Comparison of ENCODE assay signal across 13 mouse cellular contexts in genomic region chr9:121352726-121353125, GRCm38 (mm10). TPM values are rescaled to one million over a fixed set of nuclear protein-coding genes. Genes with fewer than 3 reads are reported as not detected.
DNase-seq lines count a peak whose midpoint lies in the region; ATAC-seq and TF ChIP-seq lines count a peak whose summit lies in the region.
"Had no signal": no experiment of that assay in that cellular context is flagged by ENCODE, and none has a peak within 500 bp of the region (broad histone marks: within the 10 kb centered on the region; RNA-seq: fewer than 3 reads in every experiment).

No protein-coding gene starts in this region.

- H3K36me3 ChIP-seq in heart, embryonic 13.5 days = no peaks in the 10 kb centered on the region
- no peaks in the 10 kb centered on the region for H3K36me3 ChIP-seq in heart, embryonic 10.5 days
- no peaks in the 10 kb centered on the region for H3K36me3 ChIP-seq in liver, embryonic 16.5 days (ENCODE audit: control insufficient read depth, insufficient read depth)
- H3K36me3 ChIP-seq in liver, embryonic 11.5 days (ENCODE audit: control insufficient read depth, insufficient read depth, low read length) = no peaks in the 10 kb centered on the region
- H3K36me3 ChIP-seq: embryonic facial prominence, embryonic 15.5 days; liver, embryonic 13.5 days had no signal

- H3K4me2 ChIP-seq in heart, embryonic 13.5 days = 0 out of 2 replicates have a peak overlapping the region, but pooled peaks have one; percentile 2
- H3K4me2 ChIP-seq in liver, embryonic 16.5 days (ENCODE audit: low read depth, low read length) = 0 out of 2 replicates have a peak overlapping the region, but pooled peaks have one; percentile 44
- H3K4me2 ChIP-seq in liver, embryonic 11.5 days = no peak overlapping the region
- H3K4me2 ChIP-seq: embryonic facial prominence, embryonic 15.5 days had no signal

- H3K4me3 ChIP-seq in cerebellum, adult 2 months (replicated peaks; ENCODE audit: insufficient read depth, low read depth, low read length) = no peak overlapping the region
- H3K4me3 ChIP-seq in heart, embryonic 13.5 days = no peak overlapping the region
- no peak overlapping the region for H3K4me3 ChIP-seq in heart, embryonic 10.5 days
- no peak overlapping the region for H3K4me3 ChIP-seq in liver, embryonic 16.5 days (ENCODE audit: low read depth, low read length)
- no peak overlapping the region for H3K4me3 ChIP-seq in liver, embryonic 11.5 days (ENCODE audit: low read depth, low read length)
- H3K4me3 ChIP-seq: embryonic facial prominence, embryonic 15.5 days; liver, embryonic 13.5 days had no signal

- no peak for TF ChIP-seq CTCF in cerebellum, adult 2 months (IDR thresholded peaks at IDR 0.05; ENCODE audit: borderline replicate concordance, insufficient read depth, low read depth, low read length)

- no peaks in the 10 kb centered on the region for H3K27me3 ChIP-seq in cerebellum, adult 2 months (ENCODE audit: control insufficient read depth, insufficient read depth, low read length)
- no peaks in the 10 kb centered on the region for H3K27me3 ChIP-seq in heart, embryonic 13.5 days (replicated peaks)
- no peaks in the 10 kb centered on the region for H3K27me3 ChIP-seq in heart, embryonic 10.5 days (ENCODE audit: insufficient read depth, poor library complexity, severe bottlenecking)
- no peaks in the 10 kb centered on the region for H3K27me3 ChIP-seq in liver, embryonic 16.5 days (ENCODE audit: control insufficient read depth, insufficient read depth, low read depth, low read length)
- H3K27me3 ChIP-seq in liver, embryonic 11.5 days (replicated peaks; ENCODE audit: control insufficient read depth, insufficient read depth, low read length) = no peaks in the 10 kb centered on the region
- H3K27me3 ChIP-seq: embryonic facial prominence, embryonic 15.5 days; liver, embryonic 13.5 days had no signal

- no peak for ATAC-seq in heart, embryonic 13.5 days (ENCODE audit: extremely low read depth, insufficient number of reproducible peaks, low FRiP score, low TSS enrichment)
- ATAC-seq in liver, embryonic 16.5 days (ENCODE audit: low read depth) = no peak
- ATAC-seq in liver, embryonic 11.5 days (replicated peaks; ENCODE audit: low FRiP score) = no peak
- 0 out of 2 replicates have a peak, but pooled peaks have one; percentile 2 for ATAC-seq in granulocyte monocyte progenitor cell, adult 5-6 weeks (replicated peaks; ENCODE audit: poor library complexity, severe bottlenecking)
- ATAC-seq in CD4-positive, CD25-positive, alpha-beta regulatory T cell, adult 4 months = no peak
- ATAC-seq: hindbrain, postnatal 0 days had no signal

- no peaks in the 10 kb centered on the region for H3K9me3 ChIP-seq in heart, embryonic 13.5 days
- H3K9me3 ChIP-seq in heart, embryonic 10.5 days = no peaks in the 10 kb centered on the region
- H3K9me3 ChIP-seq in liver, embryonic 16.5 days (replicated peaks; ENCODE audit: control insufficient read depth, low read length) = no peaks in the 10 kb centered on the region
- H3K9me3 ChIP-seq in liver, embryonic 11.5 days (ENCODE audit: control insufficient read depth, low read length) = no peaks in the 10 kb centered on the region
- H3K9me3 ChIP-seq: embryonic facial prominence, embryonic 15.5 days; liver, embryonic 13.5 days had no signal

- 37% methylated on average over 9 of the region's 9 CpGs for WGBS in cerebellum, adult 2 months
- 84% methylated on average over 9 of the region's 9 CpGs for WGBS in heart, embryonic 13.5 days
- 88% methylated on average over 9 of the region's 9 CpGs for WGBS in heart, embryonic 10.5 days
- 69% methylated on average over 9 of the region's 9 CpGs for WGBS in liver, embryonic 16.5 days (ENCODE audit: insufficient replicate concordance)
- 88% methylated on average over 9 of the region's 9 CpGs for WGBS in liver, embryonic 11.5 days

- peak overlapping the region; percentile 17; the same call in 1 of the 2 replicates for H3K27ac ChIP-seq in cerebellum, adult 2 months (ENCODE audit: insufficient read depth, low read length)
- H3K27ac ChIP-seq in heart, embryonic 13.5 days (replicated peaks) = 0 out of 2 replicates have a peak overlapping the region, but pooled peaks have one; percentile 77
- H3K27ac ChIP-seq in heart, embryonic 10.5 days = no peak overlapping the region; the same call in 1 of the 2 replicates
- no peak overlapping the region for H3K27ac ChIP-seq in liver, embryonic 16.5 days (ENCODE audit: low read length)
- no peak overlapping the region for H3K27ac ChIP-seq in liver, embryonic 11.5 days (ENCODE audit: low read depth, low read length)
- H3K27ac ChIP-seq: embryonic facial prominence, embryonic 15.5 days; hindbrain, postnatal 0 days; liver, embryonic 13.5 days had no signal

- DNase-seq in cerebellum, adult 2 months = no peak
- no peak for DNase-seq in cerebellum, adult 11-12 months
- DNase-seq in heart, embryonic 10.5 days (ENCODE audit: low spot score) = no peak
- no peak for DNase-seq in liver, embryonic 11.5 days (ENCODE audit: low spot score)
- DNase-seq: adrenal gland, postnatal 25 days; layer of hippocampus, adult 9-11 months had no signal

- no peak for TF ChIP-seq POLR2A in cerebellum, adult 2 months (IDR thresholded peaks at IDR 0.05; ENCODE audit: borderline replicate concordance, insufficient read depth, low read length)

- H3K4me1 ChIP-seq in cerebellum, adult 2 months (ENCODE audit: control insufficient read depth, insufficient read depth, low read length) = peaks cover 65% of the 10 kb centered on the region
- H3K4me1 ChIP-seq in heart, embryonic 13.5 days = peaks cover 85% of the 10 kb centered on the region
- peaks cover 66% of the 10 kb centered on the region for H3K4me1 ChIP-seq in heart, embryonic 10.5 days
- peaks cover 12% of the 10 kb centered on the region for H3K4me1 ChIP-seq in liver, embryonic 16.5 days (ENCODE audit: control insufficient read depth, low read depth, low read length)
- peaks cover 24% of the 10 kb centered on the region for H3K4me1 ChIP-seq in liver, embryonic 11.5 days (replicated peaks; ENCODE audit: control insufficient read depth, insufficient read depth, low read length)

- H3K9ac ChIP-seq in heart, embryonic 13.5 days = no peak overlapping the region
- no peak overlapping the region for H3K9ac ChIP-seq in liver, embryonic 16.5 days (ENCODE audit: low read depth, low read length)
- no peak overlapping the region for H3K9ac ChIP-seq in liver, embryonic 11.5 days (ENCODE audit: low read depth, low read length)
- H3K9ac ChIP-seq: embryonic facial prominence, embryonic 15.5 days; liver, embryonic 13.5 days had no signal

RNA-seq across cellular contexts. Expression of gene Trak1, which starts 55.4 kb away (rescaled TPM):
- 103 TPM in 2 replicates for polyA plus RNA-seq in cerebellum, adult 2 months (2012; rRNA removed)
- polyA plus RNA-seq in heart, embryonic 13.5 days (2015; fragmentation: Nextera tagmentation; extraction: Ambion mirVana) = 30.4 and 32.2 TPM in 2 replicates
- polyA plus RNA-seq in heart, embryonic 10.5 days (2016; fragmentation: Nextera tagmentation; extraction: Ambion mirVana) = 18.2 and 24.1 TPM in 2 replicates
- polyA plus RNA-seq in liver, embryonic 16.5 days (2015; fragmentation: Nextera tagmentation; extraction: Ambion mirVana) = 3.8 and 5.2 TPM in 2 replicates
- polyA plus RNA-seq in liver, embryonic 11.5 days (2014; fragmentation: Nextera tagmentation; extraction: Ambion mirVana) = 11.2 and 13.1 TPM in 2 replicates
- total RNA-seq in granulocyte monocyte progenitor cell, adult 5-6 weeks (2014; fragmentation: Nextera tagmentation) = 29.7 and 42.5 TPM in 2 replicates
- 15.9 and 25.3 TPM in 2 replicates for total RNA-seq in granulocyte monocyte progenitor cell, adult 5-6 weeks (2017)
- polyA plus RNA-seq in CD4-positive, CD25-positive, alpha-beta regulatory T cell, adult 4 months (2017; shearing (Covaris generic)) = 10 to 100 TPM in 1 of 2 experiments, 1 to 10 TPM in 1; 8.9 to 10.7 TPM

Comparison
In these comparisons a context has a peak if more than half of its experiments do, and no peak if none do; other contexts are left out.
1. H3K27ac ChIP-seq: peak in cerebellum, adult 2 months (single experiment) and heart, embryonic 13.5 days (single experiment); none in heart, embryonic 10.5 days (single experiment), liver, embryonic 16.5 days (single experiment) and liver, embryonic 11.5 days (single experiment).